Mouse (Mus musculus) ES-E14 (cell line): ENCODE measurements around the gene Pm20d1.

Source experiments
- CHD2 ChIP-seq: IDR thresholded peaks from 2 replicates; pipeline ENCODE4 v1.6.1; 2014; ENCODE audit warnings: mild to moderate bottlenecking, low read depth, low read length, inconsistent platforms
- HCFC1 ChIP-seq: IDR thresholded peaks from 2 replicates; pipeline ENCODE4 v1.6.1; 2012; ENCODE audit warnings: low read length, inconsistent platforms, borderline replicate concordance; ENCODE audit not compliant: insufficient read depth
- MAFK ChIP-seq: IDR thresholded peaks from 2 replicates; pipeline ENCODE4 v1.6.1; 2014; ENCODE audit warnings: mild to moderate bottlenecking, low read depth, low read length, inconsistent platforms; ENCODE audit not compliant: insufficient read depth
- ZC3H11A ChIP-seq: IDR thresholded peaks from 2 replicates; pipeline ENCODE4 v1.6.1; 2012; ENCODE audit warnings: low read depth, mild to moderate bottlenecking, inconsistent platforms, low read length, borderline replicate concordance

DNA sequence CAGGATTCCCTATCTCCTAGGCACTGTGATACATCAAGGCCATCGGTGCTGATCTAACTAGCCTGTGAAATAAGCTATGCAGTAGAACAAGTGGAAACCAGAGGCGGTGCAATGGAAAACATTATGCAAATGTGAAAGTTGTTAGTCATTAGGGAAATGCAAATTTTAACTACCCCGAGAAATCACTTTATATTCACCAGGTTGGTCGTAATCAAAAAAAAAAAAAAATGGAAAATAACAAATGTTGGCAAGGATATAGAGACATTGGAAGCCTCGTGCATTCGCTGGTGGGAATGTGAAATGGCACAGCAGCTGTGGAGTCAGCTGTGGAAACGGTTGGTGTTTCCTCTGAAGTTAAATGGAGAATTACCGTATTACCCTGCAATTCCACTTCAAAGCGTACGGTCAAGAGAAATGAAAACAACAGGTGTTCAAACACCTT lies 23.7 kb downstream of the Pm20d1 start:
- TF ChIP-seq ZC3H11A (no peak), MAFK (no peak), HCFC1 (no peak), CHD2 (no peak)
